Comparison of ENCODE assay signal across 14 mouse cellular contexts in genomic region chr5:42449581-42449980, GRCm38 (mm10).
DNase-seq lines count a peak whose midpoint lies in the region; ATAC-seq and TF ChIP-seq lines count a peak whose summit lies in the region.
"Had no signal": no experiment of that assay in that cellular context is flagged by ENCODE, and none has a peak within 500 bp of the region (broad histone marks: within the 10 kb centered on the region; RNA-seq: fewer than 3 reads in every experiment).

No protein-coding gene starts in this region.

- no peaks in the 10 kb centered on the region for H3K9me3 ChIP-seq in kidney, embryonic 14.5 days (ENCODE audit: control insufficient read depth, low read length)
- no peaks in the 10 kb centered on the region for H3K9me3 ChIP-seq in MEL (replicated peaks; ENCODE audit: insufficient read depth, low read length)
- H3K9me3 ChIP-seq: heart, embryonic 15.5 days; intestine, embryonic 15.5 days; midbrain, embryonic 13.5 days; neural tube, embryonic 15.5 days had no signal

- no peak overlapping the region for H3K9ac ChIP-seq in kidney, embryonic 14.5 days (ENCODE audit: low read depth, low read length)
- no peak overlapping the region for H3K9ac ChIP-seq in MEL (ENCODE audit: control insufficient read depth, low read depth, low read length, poor library complexity, severe bottlenecking)
- H3K9ac ChIP-seq: heart, embryonic 15.5 days; intestine, embryonic 15.5 days; midbrain, embryonic 13.5 days; neural tube, embryonic 15.5 days had no signal

- ATAC-seq in kidney, embryonic 14.5 days (ENCODE audit: low FRiP score, low TSS enrichment): no peak
- ATAC-seq: intestine, embryonic 15.5 days; midbrain, embryonic 13.5 days had no signal

- no peaks in the 10 kb centered on the region for H3K4me1 ChIP-seq in kidney, embryonic 14.5 days (ENCODE audit: control insufficient read depth, insufficient read depth, low read length)
- peaks cover 6 to 44% of the 10 kb centered on the region in 2 experiments for H3K4me1 ChIP-seq in MEL (ENCODE audit: control insufficient read depth in 1 of 2, insufficient read depth in 2 of 2, low read length in 2 of 2)
- H3K4me1 ChIP-seq: intestine, embryonic 15.5 days; midbrain, embryonic 13.5 days; neural tube, embryonic 15.5 days had no signal

- peak in 1 of 2 experiments; percentile 4; a peak in 1 of 4 replicates for TF ChIP-seq EP300 in MEL (IDR thresholded peaks at IDR 0.05; ENCODE audit: low read depth in 1 of 2, low read length in 2 of 2)

- H3K79me2 ChIP-seq in MEL (ENCODE audit: control insufficient read depth, insufficient read depth, low read length, poor library complexity): no peaks in the 10 kb centered on the region

- 70% methylated on average over 2 of the region's 2 CpGs for WGBS in kidney, embryonic 14.5 days

- TF ChIP-seq RAD21 in MEL (IDR thresholded peaks at IDR 0.05; ENCODE audit: low read depth, low read length): no peak

- DNase-seq in kidney, adult 11 months: peak; percentile 4
- DNase-seq in MEL (ENCODE audit: low read depth, low spot score) (peak; percentile 22), adipocyte (ENCODE audit: low spot score) (peak; percentile 7)
- peak; percentile 8 for DNase-seq in fibroblast of lung, adult 2 months (ENCODE audit: low read depth)
- DNase-seq in layer of hippocampus, adult 9-11 months: no peak
- DNase-seq in embryo, embryonic 11 days: no peak
- DNase-seq: lung, adult 18-20 months; right cerebral cortex, postnatal 4 days had no signal

- no peak overlapping the region for H3K27ac ChIP-seq in kidney, embryonic 14.5 days (ENCODE audit: low read depth, low read length)
- no peak overlapping the region for H3K27ac ChIP-seq in MEL (ENCODE audit: control insufficient read depth, low read depth, low read length)
- H3K27ac ChIP-seq: heart, embryonic 15.5 days; intestine, embryonic 15.5 days; midbrain, embryonic 13.5 days; neural tube, embryonic 15.5 days had no signal

- H3K27me3 ChIP-seq in kidney, embryonic 14.5 days (ENCODE audit: control insufficient read depth, insufficient read depth, low read length): no peaks in the 10 kb centered on the region
- no peaks in the 10 kb centered on the region for H3K27me3 ChIP-seq in MEL (ENCODE audit: control insufficient read depth in 1 of 2, insufficient read depth in 2 of 2, low read length in 2 of 2)
- H3K27me3 ChIP-seq: heart, embryonic 15.5 days; intestine, embryonic 15.5 days; midbrain, embryonic 13.5 days; neural tube, embryonic 15.5 days had no signal

- no peak overlapping the region for H3K4me2 ChIP-seq in kidney, embryonic 14.5 days (replicated peaks; ENCODE audit: low read depth, low read length)
- H3K4me2 ChIP-seq: heart, embryonic 15.5 days; intestine, embryonic 15.5 days; midbrain, embryonic 13.5 days; neural tube, embryonic 15.5 days had no signal

- no peak for TF ChIP-seq CTCF in MEL (IDR thresholded peaks at IDR 0.05 in 2 of 3, conservative IDR thresholded peaks at IDR 0.05 in 1 of 3; ENCODE audit: control insufficient read depth in 1 of 3, insufficient read depth in 1 of 3, low read depth in 2 of 3, low read length in 3 of 3, poor library complexity in 1 of 3, severe bottlenecking in 1 of 3)

- H3K36me3 ChIP-seq in kidney, embryonic 14.5 days (ENCODE audit: control insufficient read depth, insufficient read depth, low read length): no peaks in the 10 kb centered on the region
- H3K36me3 ChIP-seq in MEL (ENCODE audit: control insufficient read depth in 1 of 2, insufficient read depth in 2 of 2, low read length in 2 of 2): peaks cover 0 to 24% of the 10 kb centered on the region in 2 experiments; a peak in 2 of 4 replicates
- H3K36me3 ChIP-seq: heart, embryonic 15.5 days; intestine, embryonic 15.5 days; midbrain, embryonic 13.5 days; neural tube, embryonic 15.5 days had no signal

- no peak for TF ChIP-seq POLR2A in MEL (IDR thresholded peaks at IDR 0.05; ENCODE audit: control insufficient read depth in 1 of 2, insufficient read depth in 1 of 2, low read depth in 1 of 2, low read length in 2 of 2, poor library complexity in 1 of 2)

- H3K4me3 ChIP-seq in kidney, embryonic 14.5 days (ENCODE audit: low read length): no peak overlapping the region
- 0 out of 4 replicates have a peak overlapping the region, but pooled peaks of 1 of the 2 experiments have one; percentile 11 for H3K4me3 ChIP-seq in MEL (ENCODE audit: control insufficient read depth in 1 of 2, insufficient read depth in 1 of 2, low read depth in 2 of 2, low read length in 2 of 2)
- H3K4me3 ChIP-seq: erythroblast, embryonic 14.5 days; heart, embryonic 15.5 days; intestine, embryonic 15.5 days; midbrain, embryonic 13.5 days; neural tube, embryonic 15.5 days had no signal

TF ChIP-seq in MEL, 35 proteins besides CTCF, POLR2A, EP300 and RAD21:
- no peak for TF ChIP-seq ZC3H11A (IDR thresholded peaks at IDR 0.05; ENCODE audit: low read depth, low read length)
- TF ChIP-seq RCOR1 (IDR thresholded peaks at IDR 0.05; ENCODE audit: low read depth, low read length): peak; percentile 18; the same call in 1 of the 2 replicates

Comparison
In these comparisons a context has a peak if more than half of its experiments do, and no peak if none do; other contexts are left out.
1. DNase-seq: peak in kidney, adult 11 months (single experiment), MEL (single experiment), adipocyte (single experiment) and fibroblast of lung, adult 2 months (single experiment); none in layer of hippocampus, adult 9-11 months (single experiment) and embryo, embryonic 11 days (single experiment).